Mouse (Mus musculus) hindbrain, embryonic 12.5 days (tissue): ENCODE data around the gene Tmem72. TPM values are rescaled to one million over a fixed set of nuclear protein-coding genes. Genes with fewer than 3 reads are reported as not detected.

Experiments
- ATAC-seq: fragments of 200-750 bp; cut with Nextera tagmentation; 2 replicates; pipeline ENCODE4 v1.8.0; 2017; ENCODE audit warnings: moderate TSS enrichment; ENCODE audit not compliant: low FRiP score
- H3K27ac ChIP-seq: fragments of 300-500 bp; sonication (generic); 2 replicates; pipeline ENCODE4 v1.5.1; 2016; ENCODE audit warnings: mild to moderate bottlenecking
- H3K27me3 ChIP-seq: fragments of 300-500 bp; sonication (generic); 2 replicates; pipeline ENCODE4 v1.6.1; 2016; ENCODE audit warnings: mild to moderate bottlenecking
- H3K36me3 ChIP-seq: fragments of 300-500 bp; sonication (generic); 2 replicates; pipeline ENCODE4 v1.6.1; 2016; ENCODE audit warnings: mild to moderate bottlenecking
- H3K4me1 ChIP-seq: fragments of 300-500 bp; sonication (generic); 2 replicates; pipeline ENCODE4 v1.6.1; 2016
- H3K4me2 ChIP-seq: fragments of 300-500 bp; sonication (generic); replicated peaks from 2 replicates; pipeline ENCODE4 v1.6.1; 2016; ENCODE audit warnings: mild to moderate bottlenecking
- H3K4me3 ChIP-seq: fragments of 300-500 bp; sonication (generic); 2 replicates; pipeline ENCODE4 v1.5.1; 2016; ENCODE audit warnings: mild to moderate bottlenecking
- H3K9ac ChIP-seq: fragments of 300-500 bp; sonication (generic); 2 replicates; pipeline ENCODE4 v1.6.1; 2016; ENCODE audit warnings: mild to moderate bottlenecking, moderate library complexity
- H3K9me3 ChIP-seq: fragments of 300-500 bp; sonication (generic); replicated peaks from 2 replicates; pipeline ENCODE4 v1.6.1; 2016; ENCODE audit warnings: mild to moderate bottlenecking
- WGBS: fragments of 180-500 bp; shearing (Covaris S2); methylation state at CpG from one replicate; pipeline ENCODE4 v1.1.7; 2016; 5-methylcytosine and 5-hydroxymethylcytosine counted together
- polyA plus RNA-seq: library from polyadenylated mRNA; unstranded; fragments of >200 nt; fragmentation: Nextera tagmentation; extraction: Ambion mirVana; gene quantifications from 2 replicates; pipeline ENCODE4 v1.2.1, GENCODE M21; 2016

Tmem72 gene
- polyA plus RNA-seq, 1 experiment from 2014 or later: 0.10 TPM

GRCm38 (mm10) chr6:116676355-116676913 lies 40.3 kb downstream of the Tmem72 start:
- ATAC-seq: no peak
- H3K4me2 ChIP-seq: no peak overlapping the region
- no peak overlapping the region for H3K9ac ChIP-seq
- H3K4me3 ChIP-seq: no peak overlapping the region
- H3K27me3 ChIP-seq: no peaks in the 10 kb centered on the region
- WGBS: 76% methylated on average over 10 of the region's 10 CpGs
- no peaks in the 10 kb centered on the region for H3K9me3 ChIP-seq
- no peak overlapping the region for H3K27ac ChIP-seq
- peaks cover 18% of the 10 kb centered on the region for H3K4me1 ChIP-seq
- no peaks in the 10 kb centered on the region for H3K36me3 ChIP-seq

GRCm38 (mm10) chr6:116674283-116674886 lies 42.3 kb downstream of the Tmem72 start:
- 26% methylated on average over 16 of the region's 16 CpGs for WGBS
- Histone ChIP-seq H3K27me3 (no peaks in the 10 kb centered on the region; the same call in 1 of the 2 replicates), H3K9ac (no peak overlapping the region), H3K27ac (peak overlapping the region; percentile 60), H3K36me3 (no peaks in the 10 kb centered on the region), H3K4me3 (peak overlapping the region; percentile 49), H3K4me1 (peaks cover 39% of the 10 kb centered on the region), H3K4me2 (peak overlapping the region; percentile 93), H3K9me3 (no peaks in the 10 kb centered on the region)
- ATAC-seq: no peak

GRCm38 (mm10) chr6:116673471-116674282 lies 43.0 kb downstream of the Tmem72 start, which contains the start of gene Rassf4:
Gene Rassf4 (minus strand): TSS chr6:116673952.
- Histone ChIP-seq H3K9me3 (no peaks in the 10 kb centered on the region), H3K27ac (peak within 1 kb of the TSS; percentile 89), H3K4me3 (peak within 1 kb of the TSS; percentile 49), H3K27me3 (no peaks in the 10 kb centered on the region; the same call in 1 of the 2 replicates), H3K9ac (peak within 1 kb of the TSS; percentile 64), H3K4me2 (peak within 1 kb of the TSS; percentile 93), H3K4me1 (peaks cover 46% of the 10 kb centered on the region), H3K36me3 (no peaks in the 10 kb centered on the region)
- WGBS: under 1% methylated on average over 44 of the region's 44 CpGs
- peak; percentile 89 for ATAC-seq

- H3K36me3 ChIP-seq: no peaks in the 10 kb centered on the region
These were observed 44.4 kb downstream of the Tmem72 start for GRCm38 (mm10) chr6:116672349-116672748.

GRCm38 (mm10) chr6:116671768-116672167 lies 44.9 kb downstream of the Tmem72 start:
- Histone ChIP-seq H3K4me2 (peak overlapping the region; percentile 93), H3K4me3 (peak overlapping the region; percentile 49), H3K27me3 (no peaks in the 10 kb centered on the region; the same call in 1 of the 2 replicates), H3K4me1 (peaks cover 56% of the 10 kb centered on the region), H3K36me3 (no peaks in the 10 kb centered on the region), H3K9ac (0 out of 2 replicates have a peak overlapping the region, but pooled peaks have one; percentile 29), H3K9me3 (no peaks in the 10 kb centered on the region), H3K27ac (peak overlapping the region; percentile 89)
- ATAC-seq: no peak
- 64% methylated on average over 4 of the region's 4 CpGs for WGBS

More at GRCm38 (mm10) chr6:116672349-116672748, 44.4 kb downstream of the Tmem72 start:
- Histone ChIP-seq H3K4me2 (peak overlapping the region; percentile 93), H3K9ac (peak overlapping the region; percentile 29; the same call in 1 of the 2 replicates), H3K27me3 (no peaks in the 10 kb centered on the region; the same call in 1 of the 2 replicates), H3K27ac (peak overlapping the region; percentile 89), H3K9me3 (no peaks in the 10 kb centered on the region), H3K4me3 (peak overlapping the region; percentile 49), H3K4me1 (peaks cover 51% of the 10 kb centered on the region)
- no peak for ATAC-seq
- WGBS: 50% methylated on average over 5 of the region's 5 CpGs

- peaks cover 63% of the 10 kb centered on the region for H3K4me1 ChIP-seq
- ATAC-seq: peak; percentile 20
- H3K27me3 ChIP-seq: no peaks in the 10 kb centered on the region; the same call in 1 of the 2 replicates
- no peaks in the 10 kb centered on the region for H3K36me3 ChIP-seq
- H3K4me2 ChIP-seq: peak overlapping the region; percentile 93
- H3K27ac ChIP-seq: peak overlapping the region; percentile 89
- H3K4me3 ChIP-seq: peak overlapping the region; percentile 3; the same call in 1 of the 2 replicates
- no peaks in the 10 kb centered on the region for H3K9me3 ChIP-seq
- 8% methylated on average over 5 of the region's 5 CpGs for WGBS
- peak overlapping the region; percentile 2; the same call in 1 of the 2 replicates for H3K9ac ChIP-seq
These were observed 45.7 kb downstream of the Tmem72 start for GRCm38 (mm10) chr6:116671031-116671430.

- 16% methylated on average over 6 of the region's 6 CpGs for WGBS
These were observed 46.6 kb downstream of the Tmem72 start for GRCm38 (mm10) chr6:116670144-116670543.

GRCm38 (mm10) chr6:116668682-116669470 lies 47.8 kb downstream of the Tmem72 start:
- Histone ChIP-seq H3K4me3 (no peak overlapping the region), H3K27ac (peak overlapping the region; percentile 30; the same call in 1 of the 2 replicates), H3K9me3 (no peaks in the 10 kb centered on the region), H3K36me3 (no peaks in the 10 kb centered on the region), H3K4me2 (no peak overlapping the region), H3K27me3 (no peaks in the 10 kb centered on the region; the same call in 1 of the 2 replicates), H3K9ac (no peak overlapping the region), H3K4me1 (peaks cover 74% of the 10 kb centered on the region)
- no peak for ATAC-seq
- 41% methylated on average over 11 of the region's 11 CpGs for WGBS

More at GRCm38 (mm10) chr6:116670144-116670543, 46.6 kb downstream of the Tmem72 start:
- peak; percentile 9 for ATAC-seq
- peak overlapping the region; percentile 93 for H3K4me2 ChIP-seq
- no peaks in the 10 kb centered on the region; the same call in 1 of the 2 replicates for H3K27me3 ChIP-seq
- H3K36me3 ChIP-seq: no peaks in the 10 kb centered on the region
- peak overlapping the region; percentile 89 for H3K27ac ChIP-seq
- H3K4me1 ChIP-seq: peaks cover 66% of the 10 kb centered on the region
- H3K9me3 ChIP-seq: no peaks in the 10 kb centered on the region
- H3K4me3 ChIP-seq: peak overlapping the region; percentile 3; the same call in 1 of the 2 replicates
- H3K9ac ChIP-seq: peak overlapping the region; percentile 29; the same call in 1 of the 2 replicates

- H3K27ac ChIP-seq: peak overlapping the region; percentile 76
- no peak overlapping the region for H3K4me3 ChIP-seq
These were observed 49.3 kb downstream of the Tmem72 start for GRCm38 (mm10) chr6:116667382-116667781.

GRCm38 (mm10) chr6:116666892-116667291 lies 49.8 kb downstream of the Tmem72 start:
- 26% methylated on average over 3 of the region's 3 CpGs for WGBS
- Histone ChIP-seq H3K4me3 (no peak overlapping the region), H3K9ac (no peak overlapping the region), H3K27me3 (no peaks in the 10 kb centered on the region; the same call in 1 of the 2 replicates), H3K27ac (peak overlapping the region; percentile 76), H3K9me3 (no peaks in the 10 kb centered on the region), H3K36me3 (no peaks in the 10 kb centered on the region), H3K4me1 (peaks cover 61% of the 10 kb centered on the region), H3K4me2 (0 out of 2 replicates have a peak overlapping the region, but pooled peaks have one; percentile 11)
- no peak for ATAC-seq

More at GRCm38 (mm10) chr6:116667382-116667781, 49.3 kb downstream of the Tmem72 start:
- Histone ChIP-seq H3K9me3 (no peaks in the 10 kb centered on the region), H3K36me3 (no peaks in the 10 kb centered on the region), H3K4me2 (no peak overlapping the region), H3K4me1 (peaks cover 66% of the 10 kb centered on the region), H3K9ac (no peak overlapping the region), H3K27me3 (no peaks in the 10 kb centered on the region; the same call in 1 of the 2 replicates)
- 66% methylated on average over 3 of the region's 3 CpGs for WGBS
- no peak for ATAC-seq

GRCm38 (mm10) chr6:116666085-116666750 lies 50.5 kb downstream of the Tmem72 start:
- Histone ChIP-seq H3K36me3 (no peaks in the 10 kb centered on the region), H3K27ac (peak overlapping the region; percentile 66)
- no peak for ATAC-seq

More at GRCm38 (mm10) chr6:116666085-116666750, 50.5 kb downstream of the Tmem72 start:
- no peaks in the 10 kb centered on the region; the same call in 1 of the 2 replicates for H3K27me3 ChIP-seq
- H3K4me2 ChIP-seq: 0 out of 2 replicates have a peak overlapping the region, but pooled peaks have one; percentile 11
- H3K4me1 ChIP-seq: peaks cover 54% of the 10 kb centered on the region
- 62% methylated on average over 12 of the region's 12 CpGs for WGBS
- H3K9me3 ChIP-seq: no peaks in the 10 kb centered on the region
- H3K9ac ChIP-seq: no peak overlapping the region
- H3K4me3 ChIP-seq: no peak overlapping the region
